Comparison of ENCODE assay signal across 8 mouse cellular contexts in the genomic region with DNA sequence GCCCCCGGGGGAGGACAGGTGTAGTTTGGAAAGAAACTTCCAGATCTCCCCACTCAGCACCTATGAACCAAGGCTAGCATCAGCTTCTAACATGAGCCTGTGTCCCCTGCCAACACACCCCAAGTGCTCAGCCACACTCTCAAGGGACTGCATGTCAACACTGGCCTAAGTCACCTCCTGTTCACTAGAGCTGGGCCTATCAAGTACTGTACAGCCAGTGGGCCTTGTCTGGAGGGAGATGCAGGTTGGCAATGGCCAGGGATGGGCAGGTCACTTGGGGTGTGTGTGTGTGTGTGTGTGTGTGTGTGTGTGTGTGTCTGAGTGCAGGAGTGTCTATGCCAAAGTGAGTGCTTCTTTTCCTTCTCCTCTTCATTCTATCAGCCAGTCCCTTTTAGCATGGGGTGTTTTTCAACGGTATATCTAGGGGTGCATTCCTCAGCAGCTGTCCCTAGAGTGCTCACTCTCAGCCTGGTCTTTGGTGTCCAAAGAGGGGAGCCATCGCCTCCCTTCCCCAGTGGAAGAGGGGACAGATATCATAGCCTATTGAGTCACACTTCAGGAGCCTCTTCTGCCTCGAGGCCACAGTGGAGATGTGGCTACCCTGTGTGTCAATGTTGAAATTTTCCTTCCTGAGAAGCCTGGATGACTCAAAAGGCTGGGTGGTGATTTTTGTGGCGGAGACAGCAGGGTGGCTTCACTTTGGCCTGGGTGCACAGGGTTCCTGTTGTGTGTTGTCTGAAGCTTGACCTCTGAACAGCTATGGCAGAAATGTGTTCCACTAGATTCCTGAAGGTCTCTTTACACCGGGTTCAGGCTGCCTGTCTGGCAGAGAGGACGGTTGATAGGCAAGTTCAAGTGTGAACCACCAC. TPM values are rescaled to one million over a fixed set of nuclear protein-coding genes. Genes with fewer than 3 reads are reported as not detected.
A peak's percentile ranks its signal among the peaks of the same experiment; 100 is the strongest.
DNase-seq lines count a peak whose midpoint lies in the region; ATAC-seq lines count a peak whose summit lies in the region.

No protein-coding gene starts in this region.

- 71% methylated on average over 7 of the region's 7 CpGs for WGBS in lung, embryonic 15.5 days
- 79% methylated on average over 7 of the region's 7 CpGs for WGBS in forebrain, embryonic 15.5 days
- WGBS in liver, embryonic 11.5 days: 71% methylated on average over 7 of the region's 7 CpGs
- WGBS in stomach, embryonic 14.5 days: 75% methylated on average over 7 of the region's 7 CpGs

- ATAC-seq in lung, embryonic 15.5 days (ENCODE audit: borderline replicate concordance, extremely low read depth, low FRiP score, low TSS enrichment): no peak
- no peak for ATAC-seq in forebrain, embryonic 15.5 days (replicated peaks)
- ATAC-seq in liver, embryonic 11.5 days (replicated peaks; ENCODE audit: low FRiP score): no peak
- ATAC-seq in stomach, embryonic 14.5 days (ENCODE audit: insufficient number of reproducible peaks, insufficient read depth, low FRiP score, low read depth): no peak
- ATAC-seq in cerebellum, adult (ENCODE audit: insufficient number of reproducible peaks, low FRiP score, low TSS enrichment): no peak

- H3K9ac ChIP-seq in lung, embryonic 15.5 days: no peak overlapping the region
- H3K9ac ChIP-seq in forebrain, embryonic 15.5 days (replicated peaks): no peak overlapping the region
- no peak overlapping the region for H3K9ac ChIP-seq in liver, embryonic 11.5 days (ENCODE audit: low read depth, low read length)
- H3K9ac ChIP-seq in stomach, embryonic 14.5 days (replicated peaks; ENCODE audit: low read depth, low read length): 0 out of 2 replicates have a peak overlapping the region, but pooled peaks have one; percentile 30

- peaks cover 14% of the 10 kb centered on the region for H3K4me1 ChIP-seq in lung, embryonic 15.5 days
- peaks cover 8% of the 10 kb centered on the region; the same call in 1 of the 2 replicates for H3K4me1 ChIP-seq in forebrain, embryonic 15.5 days
- H3K4me1 ChIP-seq in liver, embryonic 11.5 days (replicated peaks; ENCODE audit: control insufficient read depth, insufficient read depth, low read length): peaks cover 5% of the 10 kb centered on the region; the same call in 1 of the 2 replicates
- H3K4me1 ChIP-seq in stomach, embryonic 14.5 days (ENCODE audit: control insufficient read depth, insufficient read depth, low read length): peaks cover 10% of the 10 kb centered on the region

- peak overlapping the region; percentile 92 for H3K4me2 ChIP-seq in lung, embryonic 15.5 days
- peak overlapping the region; percentile 65; the same call in 1 of the 2 replicates for H3K4me2 ChIP-seq in forebrain, embryonic 15.5 days (replicated peaks)
- H3K4me2 ChIP-seq in liver, embryonic 11.5 days: peak overlapping the region; percentile 87
- H3K4me2 ChIP-seq in stomach, embryonic 14.5 days (replicated peaks; ENCODE audit: low read depth, low read length): peak overlapping the region; percentile 89

- no peak for DNase-seq in lung, postnatal 10 days
- DNase-seq in liver, embryonic 11.5 days (ENCODE audit: low spot score): no peak
- DNase-seq in thymus, postnatal 14 days: no peak
- DNase-seq in spleen, postnatal 10 days (ENCODE audit: low spot score in 2 of 2): no peak

- H3K27ac ChIP-seq in lung, embryonic 15.5 days: no peak overlapping the region
- no peak overlapping the region for H3K27ac ChIP-seq in forebrain, embryonic 15.5 days (replicated peaks)
- no peak overlapping the region for H3K27ac ChIP-seq in liver, embryonic 11.5 days (ENCODE audit: low read depth, low read length)
- no peak overlapping the region for H3K27ac ChIP-seq in stomach, embryonic 14.5 days (ENCODE audit: low read length)

- no peaks in the 10 kb centered on the region for H3K9me3 ChIP-seq in lung, embryonic 15.5 days
- H3K9me3 ChIP-seq in forebrain, embryonic 15.5 days: no peaks in the 10 kb centered on the region
- H3K9me3 ChIP-seq in liver, embryonic 11.5 days (ENCODE audit: control insufficient read depth, low read length): no peaks in the 10 kb centered on the region
- no peaks in the 10 kb centered on the region for H3K9me3 ChIP-seq in stomach, embryonic 14.5 days (ENCODE audit: control insufficient read depth, low read depth, low read length)

- H3K4me3 ChIP-seq in lung, embryonic 15.5 days: peak overlapping the region; percentile 57
- no peak overlapping the region for H3K4me3 ChIP-seq in forebrain, embryonic 15.5 days
- peak overlapping the region; percentile 56 for H3K4me3 ChIP-seq in liver, embryonic 11.5 days (ENCODE audit: low read depth, low read length)
- H3K4me3 ChIP-seq in stomach, embryonic 14.5 days (ENCODE audit: low read depth, low read length): peak overlapping the region; percentile 53

- H3K27me3 ChIP-seq in lung, embryonic 15.5 days: no peaks in the 10 kb centered on the region
- no peaks in the 10 kb centered on the region for H3K27me3 ChIP-seq in forebrain, embryonic 15.5 days
- H3K27me3 ChIP-seq in liver, embryonic 11.5 days (replicated peaks; ENCODE audit: control insufficient read depth, insufficient read depth, low read length): no peaks in the 10 kb centered on the region
- H3K27me3 ChIP-seq in stomach, embryonic 14.5 days (ENCODE audit: control insufficient read depth, insufficient read depth, low read length): no peaks in the 10 kb centered on the region

- no peaks in the 10 kb centered on the region for H3K36me3 ChIP-seq in lung, embryonic 15.5 days
- H3K36me3 ChIP-seq in forebrain, embryonic 15.5 days: no peaks in the 10 kb centered on the region
- no peaks in the 10 kb centered on the region for H3K36me3 ChIP-seq in liver, embryonic 11.5 days (ENCODE audit: control insufficient read depth, insufficient read depth, low read length)
- H3K36me3 ChIP-seq in stomach, embryonic 14.5 days (ENCODE audit: control insufficient read depth, insufficient read depth, low read length): no peaks in the 10 kb centered on the region

RNA-seq across cellular contexts. Expression of a gene that starts 1.2 kb away (rescaled TPM):
- 14.0 and 14.3 TPM in 2 replicates for polyA plus RNA-seq in lung, embryonic 15.5 days (2015; fragmentation: Nextera tagmentation; extraction: Ambion mirVana)
- 5.2 and 6.7 TPM in 2 replicates for polyA plus RNA-seq in forebrain, embryonic 15.5 days (2015; fragmentation: Nextera tagmentation; extraction: Ambion mirVana)
- polyA plus RNA-seq in liver, embryonic 11.5 days (2014; fragmentation: Nextera tagmentation; extraction: Ambion mirVana): 9.1 and 9.3 TPM in 2 replicates
- polyA plus RNA-seq in stomach, embryonic 14.5 days (2014; fragmentation: Nextera tagmentation; extraction: Ambion mirVana): 16.5 and 17.2 TPM in 2 replicates

RNA-seq across cellular contexts. Expression of a gene that starts 20.9 kb away (rescaled TPM):
- 34.7 and 36.6 TPM in 2 replicates for polyA plus RNA-seq in lung, embryonic 15.5 days (2015; fragmentation: Nextera tagmentation; extraction: Ambion mirVana)
- 28.2 and 32.7 TPM in 2 replicates for polyA plus RNA-seq in forebrain, embryonic 15.5 days (2015; fragmentation: Nextera tagmentation; extraction: Ambion mirVana)
- 39.0 and 47.4 TPM in 2 replicates for polyA plus RNA-seq in liver, embryonic 11.5 days (2014; fragmentation: Nextera tagmentation; extraction: Ambion mirVana)
- 27.3 and 27.5 TPM in 2 replicates for polyA plus RNA-seq in stomach, embryonic 14.5 days (2014; fragmentation: Nextera tagmentation; extraction: Ambion mirVana)

RNA-seq across cellular contexts. Expression of a gene that starts 36.1 kb away (rescaled TPM):
- 242 and 243 TPM in 2 replicates for polyA plus RNA-seq in lung, embryonic 15.5 days (2015; fragmentation: Nextera tagmentation; extraction: Ambion mirVana)
- polyA plus RNA-seq in forebrain, embryonic 15.5 days (2015; fragmentation: Nextera tagmentation; extraction: Ambion mirVana): 213 and 219 TPM in 2 replicates
- 166 and 177 TPM in 2 replicates for polyA plus RNA-seq in liver, embryonic 11.5 days (2014; fragmentation: Nextera tagmentation; extraction: Ambion mirVana)
- 246 and 260 TPM in 2 replicates for polyA plus RNA-seq in stomach, embryonic 14.5 days (2014; fragmentation: Nextera tagmentation; extraction: Ambion mirVana)
